Mouse (Mus musculus) liver, adult 2 months (tissue): ENCODE results near the gene Ddx19b. TPM values are rescaled to one million over a fixed set of nuclear protein-coding genes. Genes with fewer than 3 reads are reported as not detected.

Experiments
- DNase-seq: peaks from one replicate; pipeline ENCODE4 v3.0.0-alpha.2; 2011; ENCODE audit warnings: low read depth, low spot score; ENCODE audit errors: extremely low read depth
- H3K27ac ChIP-seq: fragments of 200-500 bp; replicated peaks from 2 replicates; pipeline ENCODE4 v1.5.1; 2012; ENCODE audit warnings: low read depth, mild to moderate bottlenecking, control low read depth, inconsistent platforms, low read length; ENCODE audit not compliant: insufficient read depth
- H3K27me3 ChIP-seq: fragments of 200-500 bp; 2 replicates; pipeline ENCODE4 v1.6.1; 2012; ENCODE audit warnings: mild to moderate bottlenecking, moderate library complexity, low read length, inconsistent platforms; ENCODE audit not compliant: control insufficient read depth, insufficient read depth
- H3K36me3 ChIP-seq: fragments of 200-500 bp; 2 replicates; pipeline ENCODE4 v1.6.1; 2012; ENCODE audit warnings: low read length, inconsistent platforms; ENCODE audit not compliant: control insufficient read depth, insufficient read depth
- H3K4me1 ChIP-seq: fragments of 200-500 bp; 2 replicates; pipeline ENCODE4 v1.6.1; 2011; ENCODE audit warnings: low read length; ENCODE audit not compliant: control insufficient read depth, insufficient read depth
- H3K4me3 ChIP-seq: fragments of 200-500 bp; 2 replicates; pipeline ENCODE4 v1.5.1; 2011; ENCODE audit warnings: low read depth, mild to moderate bottlenecking, control low read depth, low read length, moderate library complexity; ENCODE audit not compliant: insufficient read depth
- H3K79me2 ChIP-seq: fragments of 200-500 bp; 2 replicates; pipeline ENCODE4 v1.6.1; 2012; ENCODE audit warnings: inconsistent platforms, mild to moderate bottlenecking, low read length, moderate library complexity; ENCODE audit not compliant: control insufficient read depth, insufficient read depth
- H3K9ac ChIP-seq: fragments of 200-500 bp; 2 replicates; pipeline ENCODE4 v1.6.1; 2012; ENCODE audit warnings: low read depth, mild to moderate bottlenecking, control low read depth, inconsistent platforms, low read length
- CTCF ChIP-seq: fragments of 200-500 bp; IDR thresholded peaks from 2 replicates; pipeline ENCODE4 v1.5.1; 2011; ENCODE audit warnings: low read depth, low read length, control low read depth
- POLR2A ChIP-seq: fragments of 200-500 bp; IDR thresholded peaks from 2 replicates; pipeline ENCODE4 v1.6.1; 2011; ENCODE audit warnings: low read length, control low read depth; ENCODE audit not compliant: insufficient read depth; ENCODE audit errors: extremely low read depth
- WGBS: fragments of 180-500 bp; shearing (Covaris S2); methylation state at CpG from one replicate; pipeline ENCODE4 v1.1.7; 2018; 5-methylcytosine and 5-hydroxymethylcytosine counted together
- polyA plus RNA-seq: library from polyadenylated mRNA; depleted of rRNA; stranded (reverse); fragments of >200 nt; gene quantifications from 2 replicates; pipeline ENCODE4 v1.2.3, GENCODE M21; 2012
- total RNA-seq: library from RNA; depleted of rRNA; stranded (reverse); fragments of >200 nt; gene quantifications from 2 replicates; pipeline ENCODE4 v1.2.3, GENCODE M21; 2014

Ddx19b gene
- total and polyA plus RNA-seq, 2 experiments: 3.4 to 5.8 TPM

DNA sequence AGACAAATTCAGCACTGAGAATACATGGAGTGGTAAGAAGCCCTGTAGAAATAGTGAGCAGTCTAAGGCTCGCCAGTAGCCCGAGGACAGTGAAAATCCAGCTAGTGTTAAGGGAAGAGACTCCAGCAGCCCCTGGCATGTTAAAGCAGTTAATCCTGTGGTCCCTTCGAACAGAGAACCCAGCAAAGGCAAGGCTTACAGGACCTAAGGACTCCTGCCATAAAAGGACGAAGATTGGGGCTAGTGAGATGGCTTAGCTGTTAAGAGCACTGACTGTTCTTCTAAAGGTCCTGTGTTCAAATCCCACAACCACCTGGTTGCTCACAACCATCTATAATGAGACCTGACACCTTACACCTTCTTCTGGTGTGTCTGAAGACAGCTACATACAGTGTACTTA is 34.8 kb upstream of the Ddx19b start:
- H3K36me3 ChIP-seq: no peaks in the 10 kb centered on the region
- WGBS: 66% methylated on average over 4 of the region's 4 CpGs
- H3K4me3 ChIP-seq: no peak overlapping the region
- DNase-seq: no peak
- no peak overlapping the region for H3K27ac ChIP-seq
- H3K27me3 ChIP-seq: no peaks in the 10 kb centered on the region
- TF ChIP-seq CTCF (no peak), POLR2A (no peak)
- H3K79me2 ChIP-seq: no peaks in the 10 kb centered on the region
- H3K4me1 ChIP-seq: 0 out of 2 replicates have a peak, but pooled peaks cover 2% of the 10 kb centered on the region
- H3K9ac ChIP-seq: no peak overlapping the region

DNA sequence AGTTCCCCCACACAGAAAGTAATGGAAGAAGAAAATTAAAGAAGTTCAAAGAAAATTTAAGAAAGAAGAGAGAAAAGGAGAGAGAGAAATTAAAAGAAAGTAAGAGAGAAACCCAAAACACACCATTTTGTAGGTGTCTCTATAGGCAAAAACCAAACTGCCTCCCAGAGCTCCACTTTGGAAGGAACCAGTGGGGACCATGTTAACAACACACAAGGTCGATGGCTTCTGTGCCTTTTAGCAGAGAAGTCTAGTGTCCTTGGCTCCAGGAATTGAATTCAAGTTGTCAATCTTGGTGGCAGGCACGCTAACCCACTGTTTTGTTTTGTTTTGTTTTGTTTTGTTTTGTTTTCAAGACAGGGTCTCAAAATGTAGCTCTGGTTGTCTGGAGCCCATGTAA is 31.3 kb upstream of the Ddx19b start:
- H3K9ac ChIP-seq: no peak overlapping the region
- no peak overlapping the region for H3K4me3 ChIP-seq
- no peak for TF ChIP-seq POLR2A
- TF ChIP-seq CTCF: no peak
- no peak overlapping the region for H3K27ac ChIP-seq
- H3K27me3 ChIP-seq: no peaks in the 10 kb centered on the region
- 66% methylated on average over 2 of the region's 2 CpGs for WGBS
- 0 out of 2 replicates have a peak, but pooled peaks cover 2% of the 10 kb centered on the region for H3K4me1 ChIP-seq
- DNase-seq: no peak
- H3K36me3 ChIP-seq: no peaks in the 10 kb centered on the region
- H3K79me2 ChIP-seq: no peaks in the 10 kb centered on the region

- Histone ChIP-seq H3K27me3 (no peaks in the 10 kb centered on the region), H3K4me1 (peaks cover 3% of the 10 kb centered on the region; the same call in 1 of the 2 replicates), H3K36me3 (no peaks in the 10 kb centered on the region), H3K4me3 (peak overlapping the region; percentile 40), H3K79me2 (no peaks in the 10 kb centered on the region), H3K27ac (no peak overlapping the region), H3K9ac (no peak overlapping the region)
- TF ChIP-seq CTCF (no peak), POLR2A (no peak)
- peak; percentile 46 for DNase-seq
- 6% methylated on average over 27 of the region's 27 CpGs for WGBS
These were observed 30.7 kb upstream of the Ddx19b start for GRCm38 (mm10) chr8:111062072-111062757.

DNA sequence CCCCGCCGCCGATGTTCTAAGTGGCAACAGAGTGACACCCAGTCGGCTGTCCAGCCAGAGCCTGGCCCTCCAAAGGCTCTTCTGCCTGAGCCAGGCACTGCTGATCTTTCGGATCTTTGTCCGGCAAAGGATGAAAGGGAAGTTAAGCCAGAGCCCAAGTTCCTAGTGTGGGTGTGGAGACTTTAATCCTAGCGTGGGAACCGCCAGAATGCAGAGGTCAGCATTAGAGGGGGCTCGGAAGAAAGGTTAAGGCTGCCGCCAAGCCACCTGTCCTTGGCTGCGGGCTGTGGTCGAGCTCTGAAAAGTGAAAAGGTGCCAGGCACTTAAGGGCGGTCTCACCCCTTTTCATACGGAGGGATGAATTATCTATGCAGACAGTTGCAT is 30.1 kb upstream of the Ddx19b start:
- Histone ChIP-seq H3K36me3 (no peaks in the 10 kb centered on the region), H3K79me2 (no peaks in the 10 kb centered on the region), H3K27me3 (no peaks in the 10 kb centered on the region), H3K9ac (no peak overlapping the region), H3K4me1 (peaks cover 5% of the 10 kb centered on the region), H3K4me3 (peak overlapping the region; percentile 40; the same call in 1 of the 2 replicates), H3K27ac (no peak overlapping the region)
- DNase-seq: no peak
- TF ChIP-seq POLR2A (no peak), CTCF (no peak)
- 8% methylated on average over 14 of the region's 14 CpGs for WGBS

DNA sequence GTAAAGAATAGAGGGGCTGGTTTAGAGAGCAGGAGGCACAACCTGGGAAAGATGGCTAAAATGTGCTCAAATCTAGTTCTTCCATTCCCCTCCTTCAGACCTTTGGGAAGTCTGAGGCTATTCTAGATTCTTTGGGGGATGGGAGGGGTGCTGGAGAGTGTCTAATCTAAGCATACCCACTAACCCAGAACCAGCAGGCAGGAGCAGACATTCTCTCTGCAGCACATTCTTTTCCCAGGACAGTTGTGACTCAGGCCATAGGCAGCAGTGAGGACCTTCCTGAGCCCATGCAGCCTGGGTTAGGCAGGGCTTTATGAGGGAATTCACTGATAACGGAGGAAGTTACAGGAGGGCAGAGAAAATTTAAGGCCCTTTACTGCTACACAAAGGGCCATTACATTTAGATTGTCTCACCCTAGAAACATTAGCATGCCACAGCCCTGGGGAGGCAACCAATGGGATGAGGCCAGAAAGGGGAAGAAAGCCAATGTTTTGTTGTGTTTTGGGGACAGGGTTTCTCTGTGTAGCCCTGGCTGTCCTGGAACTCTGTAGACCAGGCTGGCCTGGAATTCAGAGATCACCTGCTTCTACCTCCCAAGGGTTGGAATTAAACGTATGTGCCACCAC is 27.5 kb upstream of the Ddx19b start:
- WGBS: 91% methylated on average over 2 of the region's 2 CpGs
- DNase-seq: no peak
- Histone ChIP-seq H3K4me1 (peaks cover 5% of the 10 kb centered on the region), H3K9ac (no peak overlapping the region), H3K27ac (no peak overlapping the region), H3K79me2 (no peaks in the 10 kb centered on the region), H3K36me3 (peaks cover 15% of the 10 kb centered on the region; the same call in 1 of the 2 replicates), H3K4me3 (no peak overlapping the region), H3K27me3 (no peaks in the 10 kb centered on the region)
- no peak for TF ChIP-seq CTCF
- TF ChIP-seq POLR2A: no peak
